Mouse (Mus musculus) neutrophil, adult 5-6 weeks (primary cell): ENCODE results near the gene Gm10668. TPM values are rescaled to one million over a fixed set of nuclear protein-coding genes. Genes with fewer than 3 reads are reported as not detected.
"Not testable (repeated sequence)": the region's sequence is repeated elsewhere in the genome, so short reads cannot be mapped to it uniquely, and the experiment has no call there.

Source experiments
- ATAC-seq: fragments of 151-379, 151-347 bp; 2 replicates; pipeline ENCODE4 v1.8.0; 2017; ENCODE audit warnings: mild to moderate bottlenecking, moderate TSS enrichment; ENCODE audit not compliant: insufficient number of reproducible peaks, poor library complexity, low FRiP score, severe bottlenecking; ENCODE audit errors: extremely low read depth
- total RNA-seq: library from RNA; stranded (forward); fragments of 200-1000 nt; gene quantifications from 2 replicates; pipeline ENCODE4 v1.2.3, GENCODE M21; 2017

Gene Gm10668
- total RNA-seq: not detected in 2 replicates

- ATAC-seq: not testable (repeated sequence)
Observed at GRCm38 (mm10) chr7:20730524-20730923, at the start of gene Gm10668. Gene Gm10668 (minus strand): TSS chr7:20730624.

GRCm38 (mm10) chr7:20770885-20771284 lies 40.5 kb upstream of the Gm10668 start, which contains the start of gene Vmn1r112:
Gene Vmn1r112 (plus strand): TSS chr7:20771185.
- not testable (repeated sequence) for ATAC-seq

- not testable (repeated sequence) for ATAC-seq
Observed at GRCm38 (mm10) chr7:20703116-20703515, 27.3 kb downstream of the Gm10668 start, which contains the start of gene Vmn1r111. Gene Vmn1r111 (minus strand): TSS chr7:20703216.

Other genes with a start within 250 kb of the Gm10668 start
- gene Vmn1r103, start 220.1 kb downstream of the Gm10668 start, total RNA-seq: not detected in 2 replicates
- gene Vmn1r104, start 196.8 kb downstream of the Gm10668 start, total RNA-seq: not detected in 2 replicates
- not detected in 2 replicates for gene Gm5726, start 184.9 kb downstream of the Gm10668 start, total RNA-seq
- not detected in 2 replicates for gene Gm4141, start 154.4 kb downstream of the Gm10668 start, total RNA-seq
- gene Gm4513, start 131.6 kb downstream of the Gm10668 start, total RNA-seq: not detected in 2 replicates
- not detected in 2 replicates for gene Vmn1r107, start 61.7 kb downstream of the Gm10668 start, total RNA-seq
- gene Vmn1r111, start 27.4 kb downstream of the Gm10668 start, total RNA-seq: not detected in 2 replicates
- not detected in 2 replicates for gene Vmn1r112, start 40.6 kb upstream of the Gm10668 start, total RNA-seq
- not detected in 2 replicates for gene Vmn1r113, start 56.7 kb upstream of the Gm10668 start, total RNA-seq
- not detected in 2 replicates for gene Vmn1r114, start 81.6 kb upstream of the Gm10668 start, total RNA-seq
- gene Vmn1r115, start 114.4 kb upstream of the Gm10668 start, total RNA-seq: not detected in 2 replicates
- gene Vmn1r116, start 141.6 kb upstream of the Gm10668 start, total RNA-seq: not detected in 2 replicates
- gene Vmn1r117, start 153.5 kb upstream of the Gm10668 start, total RNA-seq: not detected in 2 replicates
- gene Vmn1r118, start 181.7 kb upstream of the Gm10668 start, total RNA-seq: not detected in 2 replicates